Mouse (Mus musculus): ENCODE results near the gene Gm20517.
A peak's percentile ranks its signal among the peaks of the same experiment; 100 is the strongest.

The Gm20517 gene

GRCm38 (mm10) chr17:47610849-47611660 is at the start of gene Gm20517, which contains the start of the genes Bysl and Med20:
TSS of gene Gm20517 (plus strand) at chr17:47611589.
TSS of gene Bysl (minus strand) at chr17:47611492.
TSS of gene Med20 (plus strand) at chr17:47611582.
- peak; percentile 78 to 96 for DNase-seq (ENCODE audit: low spot score in 2 of 2)

GRCm38 (mm10) chr17:47562875-47563274 is 48.5 kb upstream of the Gm20517 start:
- no peak for DNase-seq (ENCODE audit: low spot score in 2 of 2)

- DNase-seq (ENCODE audit: low spot score in 2 of 2) = no peak
These were observed 46.8 kb upstream of the Gm20517 start for GRCm38 (mm10) chr17:47564612-47565011.

GRCm38 (mm10) chr17:47566133-47566532 is 45.3 kb upstream of the Gm20517 start:
- no peak for DNase-seq (ENCODE audit: low spot score in 2 of 2)

GRCm38 (mm10) chr17:47567271-47567670 is 44.1 kb upstream of the Gm20517 start:
- DNase-seq (ENCODE audit: low spot score in 2 of 2) = no peak

- no peak for DNase-seq (ENCODE audit: low spot score in 2 of 2)
These were observed 43.0 kb upstream of the Gm20517 start for GRCm38 (mm10) chr17:47568389-47568788.

GRCm38 (mm10) chr17:47568951-47569527 is 42.4 kb upstream of the Gm20517 start:
- no peak for DNase-seq (ENCODE audit: low spot score in 2 of 2)

- DNase-seq (ENCODE audit: low spot score in 2 of 2) = no peak
These were observed 39.8 kb upstream of the Gm20517 start for GRCm38 (mm10) chr17:47571621-47572020.

- no peak for DNase-seq (ENCODE audit: low spot score in 2 of 2)
These were observed 39.0 kb upstream of the Gm20517 start for GRCm38 (mm10) chr17:47572436-47572835.

- no peak for DNase-seq (ENCODE audit: low spot score in 2 of 2)
These were observed 37.4 kb upstream of the Gm20517 start for GRCm38 (mm10) chr17:47574028-47574427.

- DNase-seq (ENCODE audit: low spot score in 2 of 2) = no peak
These were observed 36.6 kb upstream of the Gm20517 start for GRCm38 (mm10) chr17:47574830-47575229.

- no peak for DNase-seq (ENCODE audit: low spot score in 2 of 2)
These were observed 32.7 kb upstream of the Gm20517 start for GRCm38 (mm10) chr17:47578655-47579054.

- DNase-seq (ENCODE audit: low spot score in 2 of 2) = no peak
These were observed 30.4 kb upstream of the Gm20517 start for GRCm38 (mm10) chr17:47580962-47581361.

GRCm38 (mm10) chr17:47588517-47588916 is 22.9 kb upstream of the Gm20517 start:
- no peak for DNase-seq (ENCODE audit: low spot score in 2 of 2)

GRCm38 (mm10) chr17:47591073-47591472 is 20.3 kb upstream of the Gm20517 start:
- no peak for DNase-seq (ENCODE audit: low spot score in 2 of 2)

- DNase-seq (ENCODE audit: low spot score in 2 of 2) = peak; percentile 51 to 87
These were observed 18.1 kb upstream of the Gm20517 start for GRCm38 (mm10) chr17:47593215-47593853.

GRCm38 (mm10) chr17:47593854-47594182 is 17.6 kb upstream of the Gm20517 start:
- no peak for DNase-seq (ENCODE audit: low spot score in 2 of 2)

- DNase-seq (ENCODE audit: low spot score in 2 of 2) = no peak
These were observed 17.0 kb upstream of the Gm20517 start for GRCm38 (mm10) chr17:47594183-47594968.

- no peak for DNase-seq (ENCODE audit: low spot score in 2 of 2)
These were observed 16.5 kb upstream of the Gm20517 start for GRCm38 (mm10) chr17:47594969-47595247.

GRCm38 (mm10) chr17:47595248-47596161 is 15.9 kb upstream of the Gm20517 start:
- DNase-seq (ENCODE audit: low spot score in 2 of 2) = no peak

GRCm38 (mm10) chr17:47596162-47596838 is 15.1 kb upstream of the Gm20517 start:
- no peak for DNase-seq (ENCODE audit: low spot score in 2 of 2)
